Mouse (Mus musculus): ENCODE results near the gene Anxa3. TPM values are rescaled to one million over a fixed set of nuclear protein-coding genes. Genes with fewer than 3 reads are reported as not detected.

Anxa3 gene
- polyA plus RNA-seq (2012; rRNA removed): 1.9 and 6.2 TPM in 2 replicates

- TF ChIP-seq CTCF (IDR thresholded peaks at IDR 0.05; ENCODE audit: extremely low read depth, insufficient read length, insufficient replicate concordance, low read depth, low read length) (no peak), POLR2A (IDR thresholded peaks at IDR 0.05; ENCODE audit: low read depth, low read length) (peak; percentile 19; the same call in 1 of the 2 replicates)
- Histone ChIP-seq H3K36me3 (ENCODE audit: control insufficient read depth, insufficient read depth, low read length) (no peaks in the 10 kb centered on the region), H3K4me3 (ENCODE audit: low read depth, low read length) (peak within 1 kb of the TSS; percentile 65), H3K27ac (ENCODE audit: insufficient read depth, low read depth, low read length) (0 out of 2 replicates have a peak within 1 kb of the TSS, but pooled peaks have one; percentile 15), H3K27me3 (ENCODE audit: control insufficient read depth, insufficient read depth, low read length) (0 out of 2 replicates have a peak, but pooled peaks cover 2% of the 10 kb centered on the region), H3K4me1 (ENCODE audit: control insufficient read depth, insufficient read depth, insufficient read length, low read length) (peaks cover 8% of the 10 kb centered on the region; the same call in 1 of the 2 replicates)
- WGBS: 6% methylated on average over 26 of the region's 26 CpGs
These were observed at the start of gene Anxa3 for GRCm38 (mm10) chr5:96792936-96793718. Anxa3 (plus strand) TSS chr5:96793339.

DNA sequence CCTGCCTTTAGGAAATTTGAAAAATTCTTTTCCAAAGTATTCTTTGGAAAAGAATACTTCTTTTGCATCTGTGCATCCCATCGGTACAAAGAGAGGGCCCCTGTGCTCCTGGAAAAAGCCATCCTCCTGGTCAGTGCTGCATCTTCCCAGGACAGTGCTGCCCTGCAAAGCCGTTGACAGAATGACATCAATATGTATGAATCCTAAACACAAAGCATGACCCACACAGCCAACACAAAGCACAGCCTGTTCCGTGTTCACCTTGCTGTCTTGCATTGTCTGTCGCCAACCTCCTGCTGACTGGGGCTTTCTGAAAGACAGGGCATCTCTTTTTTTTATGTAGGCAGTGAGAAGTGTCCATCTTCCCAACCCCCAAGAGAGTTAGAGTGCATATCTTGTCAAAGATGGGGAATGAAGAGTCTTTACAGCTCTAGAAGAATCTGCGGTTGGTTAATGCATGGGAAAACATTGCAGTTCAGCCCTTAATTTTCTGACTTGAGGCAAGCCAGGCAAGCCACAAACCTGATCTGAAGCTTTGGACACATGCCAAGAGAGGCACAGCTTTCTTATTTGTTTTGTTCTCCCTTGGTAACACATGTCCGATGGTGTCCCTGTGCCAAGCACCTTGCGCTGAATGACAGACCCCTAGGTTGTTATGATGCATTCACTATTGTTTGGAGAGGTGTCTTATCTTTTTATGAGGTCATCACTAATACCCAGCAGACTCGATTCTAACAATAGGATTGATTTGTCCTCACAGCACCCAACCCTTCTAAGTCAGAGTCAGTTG lies 45.7 kb upstream of the Anxa3 start:
- no peaks in the 10 kb centered on the region for H3K36me3 ChIP-seq (ENCODE audit: control insufficient read depth, insufficient read depth, low read length)
- H3K27me3 ChIP-seq (ENCODE audit: control insufficient read depth, insufficient read depth, low read length): no peaks in the 10 kb centered on the region
- H3K27ac ChIP-seq (ENCODE audit: insufficient read depth, low read depth, low read length): no peak overlapping the region
- WGBS: 55% methylated on average over 8 of the region's 8 CpGs
- no peak overlapping the region for H3K4me3 ChIP-seq (ENCODE audit: low read depth, low read length)
- TF ChIP-seq POLR2A (IDR thresholded peaks at IDR 0.05; ENCODE audit: low read depth, low read length) (no peak), CTCF (IDR thresholded peaks at IDR 0.05; ENCODE audit: extremely low read depth, insufficient read length, insufficient replicate concordance, low read depth, low read length) (no peak)
- H3K4me1 ChIP-seq (ENCODE audit: control insufficient read depth, insufficient read depth, insufficient read length, low read length): no peaks in the 10 kb centered on the region

DNA sequence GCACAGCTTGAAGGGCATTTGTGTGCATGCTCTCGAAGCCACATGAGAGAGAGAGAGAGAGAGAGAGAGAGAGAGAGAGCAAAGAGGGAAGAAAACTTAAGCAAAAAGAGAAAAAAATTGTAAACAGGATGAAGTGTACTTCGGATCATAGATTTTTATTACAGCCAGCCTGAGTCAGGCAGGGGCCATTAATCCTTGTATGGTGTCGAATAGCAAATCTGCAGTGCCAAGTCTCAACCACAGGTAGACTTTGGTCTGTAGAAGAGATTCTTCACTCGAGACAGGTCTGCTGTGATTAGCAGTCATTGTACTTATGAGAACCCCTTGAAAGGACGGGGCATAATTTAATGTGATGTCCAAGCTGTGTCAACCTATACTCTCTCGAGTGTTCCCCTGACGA lies 35.5 kb upstream of the Anxa3 start:
- WGBS: 51% methylated on average over 7 of the region's 7 CpGs

GRCm38 (mm10) chr5:96762021-96762420 lies 31.1 kb upstream of the Anxa3 start:
- TF ChIP-seq POLR2A (IDR thresholded peaks at IDR 0.05; ENCODE audit: low read depth, low read length) (no peak), CTCF (IDR thresholded peaks at IDR 0.05; ENCODE audit: extremely low read depth, insufficient read length, insufficient replicate concordance, low read depth, low read length) (no peak)
- no peak overlapping the region for H3K4me3 ChIP-seq (ENCODE audit: low read depth, low read length)
- H3K27ac ChIP-seq (ENCODE audit: insufficient read depth, low read depth, low read length): no peak overlapping the region
- H3K4me1 ChIP-seq (ENCODE audit: control insufficient read depth, insufficient read depth, insufficient read length, low read length): no peaks in the 10 kb centered on the region
- WGBS: 77% methylated on average over 1 of the region's 1 CpGs
- no peaks in the 10 kb centered on the region for H3K36me3 ChIP-seq (ENCODE audit: control insufficient read depth, insufficient read depth, low read length)
- H3K27me3 ChIP-seq (ENCODE audit: control insufficient read depth, insufficient read depth, low read length): no peaks in the 10 kb centered on the region

More for the DNA sequence above, 35.5 kb upstream of the Anxa3 start:
- no peak overlapping the region for H3K27ac ChIP-seq (ENCODE audit: insufficient read depth, low read depth, low read length)
- H3K4me3 ChIP-seq (ENCODE audit: low read depth, low read length): no peak overlapping the region
- H3K36me3 ChIP-seq (ENCODE audit: control insufficient read depth, insufficient read depth, low read length): no peaks in the 10 kb centered on the region
- no peak for TF ChIP-seq CTCF (IDR thresholded peaks at IDR 0.05; ENCODE audit: extremely low read depth, insufficient read length, insufficient replicate concordance, low read depth, low read length)
- TF ChIP-seq POLR2A (IDR thresholded peaks at IDR 0.05; ENCODE audit: low read depth, low read length): no peak
- H3K27me3 ChIP-seq (ENCODE audit: control insufficient read depth, insufficient read depth, low read length): no peaks in the 10 kb centered on the region
- no peaks in the 10 kb centered on the region for H3K4me1 ChIP-seq (ENCODE audit: control insufficient read depth, insufficient read depth, insufficient read length, low read length)

GRCm38 (mm10) chr5:96768846-96769471 lies 24.2 kb upstream of the Anxa3 start:
- Histone ChIP-seq H3K4me1 (ENCODE audit: control insufficient read depth, insufficient read depth, insufficient read length, low read length) (no peaks in the 10 kb centered on the region), H3K27ac (ENCODE audit: insufficient read depth, low read depth, low read length) (no peak overlapping the region), H3K4me3 (ENCODE audit: low read depth, low read length) (no peak overlapping the region), H3K36me3 (ENCODE audit: control insufficient read depth, insufficient read depth, low read length) (no peaks in the 10 kb centered on the region), H3K27me3 (ENCODE audit: control insufficient read depth, insufficient read depth, low read length) (no peaks in the 10 kb centered on the region)
- TF ChIP-seq POLR2A (IDR thresholded peaks at IDR 0.05; ENCODE audit: low read depth, low read length): no peak
- TF ChIP-seq CTCF (IDR thresholded peaks at IDR 0.05; ENCODE audit: extremely low read depth, insufficient read length, insufficient replicate concordance, low read depth, low read length): peak; percentile 60; the same call in 1 of the 2 replicates
- 64% methylated on average over 10 of the region's 10 CpGs for WGBS

DNA sequence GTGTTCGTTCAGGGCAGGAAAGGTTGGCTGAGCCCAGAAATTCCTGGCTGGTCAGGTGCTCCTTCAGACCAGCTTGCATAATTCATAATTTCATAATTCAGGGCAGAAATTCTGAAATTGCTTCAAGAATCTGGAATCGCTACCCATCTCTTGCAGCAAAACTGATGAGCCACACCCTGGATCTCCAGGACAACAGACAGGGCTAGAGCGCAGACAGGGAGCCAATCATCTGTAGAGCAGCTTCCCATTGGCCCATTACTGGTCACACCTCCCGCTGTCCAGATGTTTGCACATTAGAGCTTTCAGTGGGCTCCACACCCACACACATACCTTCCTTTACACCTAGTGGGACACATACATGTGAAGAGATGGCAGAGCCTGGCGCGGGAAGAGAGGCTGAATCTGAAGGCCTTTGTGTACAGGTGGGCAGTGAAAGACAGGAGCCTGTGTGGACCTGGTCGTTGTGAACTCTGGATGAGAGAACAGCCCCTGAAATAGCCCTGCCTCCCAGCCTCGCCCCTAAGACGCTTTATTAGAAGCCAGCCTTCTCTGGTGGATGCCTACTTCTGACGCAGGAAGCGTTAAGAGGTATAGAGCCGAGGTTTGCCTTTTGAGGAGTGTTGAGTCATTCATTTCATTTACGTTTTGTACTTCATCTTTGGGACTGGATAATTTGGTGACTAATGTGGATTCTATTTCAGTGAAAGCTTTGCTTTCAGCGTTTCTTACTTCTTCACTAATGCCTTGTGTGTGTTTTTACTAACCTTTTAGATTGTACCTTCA lies 9.4 kb upstream of the Anxa3 start:
- TF ChIP-seq CTCF (IDR thresholded peaks at IDR 0.05; ENCODE audit: extremely low read depth, insufficient read length, insufficient replicate concordance, low read depth, low read length): no peak
- TF ChIP-seq POLR2A (IDR thresholded peaks at IDR 0.05; ENCODE audit: low read depth, low read length): no peak
- 81% methylated on average over 14 of the region's 14 CpGs for WGBS
- H3K4me3 ChIP-seq (ENCODE audit: low read depth, low read length): no peak overlapping the region

More for the DNA sequence above, 9.4 kb upstream of the Anxa3 start:
- H3K27ac ChIP-seq (ENCODE audit: insufficient read depth, low read depth, low read length): no peak overlapping the region
- no peaks in the 10 kb centered on the region for H3K36me3 ChIP-seq (ENCODE audit: control insufficient read depth, insufficient read depth, low read length)
- no peaks in the 10 kb centered on the region for H3K27me3 ChIP-seq (ENCODE audit: control insufficient read depth, insufficient read depth, low read length)
- H3K4me1 ChIP-seq (ENCODE audit: control insufficient read depth, insufficient read depth, insufficient read length, low read length): no peaks in the 10 kb centered on the region

Measured in small intestine, adult 2 months (tissue).